25 mouse cellular contexts compared by ENCODE assay signal in genomic region chr3:79371506-79372195, GRCm38 (mm10). TPM values are rescaled to one million over a fixed set of nuclear protein-coding genes. Genes with fewer than 3 reads are reported as not detected.
DNase-seq lines count a peak whose midpoint lies in the region; ATAC-seq and TF ChIP-seq lines count a peak whose summit lies in the region.
"Had no signal": no experiment of that assay in that cellular context is flagged by ENCODE, and none has a peak within 500 bp of the region (broad histone marks: within the 10 kb centered on the region; RNA-seq: fewer than 3 reads in every experiment).

No protein-coding gene starts in this region.

- 0 out of 2 replicates have a peak, but pooled peaks have one; percentile 46 for ATAC-seq in lung, postnatal 0 days
- ATAC-seq: CD4-positive, CD25-positive, alpha-beta regulatory T cell, adult 4 months; forebrain, embryonic 16.5 days had no signal

- H3K9me3 ChIP-seq in lung, postnatal 0 days (ENCODE audit: low read length), result no peaks in the 10 kb centered on the region
- H3K9me3 ChIP-seq: embryonic facial prominence, embryonic 13.5 days; forebrain, embryonic 12.5 days; G1E; heart, embryonic 12.5 days; hindbrain, embryonic 12.5 days had no signal

- no peak overlapping the region for H3K4me2 ChIP-seq in lung, postnatal 0 days (replicated peaks; ENCODE audit: low read depth, low read length)
- H3K4me2 ChIP-seq: embryonic facial prominence, embryonic 13.5 days; forebrain, embryonic 12.5 days; heart, embryonic 12.5 days; hindbrain, embryonic 12.5 days had no signal

- H3K27ac ChIP-seq in lung, postnatal 0 days (ENCODE audit: low read length), result no peak overlapping the region
- H3K27ac ChIP-seq: embryonic facial prominence, embryonic 13.5 days; forebrain, embryonic 12.5 days; hindbrain, embryonic 12.5 days had no signal

- H3K27me3 ChIP-seq in lung, postnatal 0 days (replicated peaks; ENCODE audit: insufficient read depth, low read length), result no peaks in the 10 kb centered on the region
- H3K27me3 ChIP-seq: embryonic facial prominence, embryonic 13.5 days; forebrain, embryonic 12.5 days; heart, embryonic 12.5 days; hindbrain, embryonic 12.5 days had no signal

- no peak for TF ChIP-seq CTCF in lung, postnatal 0 days (IDR thresholded peaks at IDR 0.05)

- no peak overlapping the region for H3K9ac ChIP-seq in lung, postnatal 0 days (replicated peaks; ENCODE audit: low read depth)
- H3K9ac ChIP-seq: embryonic facial prominence, embryonic 13.5 days; forebrain, embryonic 12.5 days; heart, embryonic 12.5 days; hindbrain, embryonic 12.5 days had no signal

- 54% methylated on average over 7 of the region's 7 CpGs for whole genome bisulfite sequencing in lung, postnatal 0 days

- no peaks in the 10 kb centered on the region for H3K36me3 ChIP-seq in lung, postnatal 0 days (ENCODE audit: insufficient read depth, low read length)
- H3K36me3 ChIP-seq: embryonic facial prominence, embryonic 13.5 days; forebrain, embryonic 12.5 days; G1E; heart, embryonic 12.5 days; hindbrain, embryonic 12.5 days had no signal

- no peak for TF ChIP-seq EP300 in lung, postnatal 0 days (IDR thresholded peaks at IDR 0.05)

- DNase-seq in heart, adult 11 months, result peak; percentile 49
- DNase-seq in heart, postnatal 36 days, result no peak
- DNase-seq in lung, postnatal 0 days (ENCODE audit: low spot score), result peak; percentile 67
- DNase-seq in lung, postnatal 14 days, result no peak
- DNase-seq in lung, postnatal 25 days (ENCODE audit: low spot score), result peak; percentile 6
- no peak for DNase-seq in layer of hippocampus, postnatal 14 days (ENCODE audit: low spot score in 2 of 2)
- no peak for DNase-seq in left cerebral cortex, postnatal 25 days (ENCODE audit: low spot score in 2 of 2)
- DNase-seq: adrenal gland, postnatal 10 days; B cell, adult 2 months; cerebellum, adult 18-20 months; cerebellum, adult 9-11 months; cerebellum, postnatal 36 days; gastrocnemius, postnatal 10 days had no signal

- no peaks in the 10 kb centered on the region for H3K4me1 ChIP-seq in lung, postnatal 0 days (ENCODE audit: insufficient read depth, low read depth, low read length)
- H3K4me1 ChIP-seq: forebrain, embryonic 12.5 days; hindbrain, embryonic 12.5 days had no signal

- intact Hi-C loops in heart, postnatal 36 days (cut with DNase I), result no loop called here
- intact Hi-C loops in left cerebral cortex, postnatal 25 days (cut with DNase I), result no loop called here

- H3K4me3 ChIP-seq in lung, postnatal 0 days (ENCODE audit: low read depth, low read length), result no peak overlapping the region
- H3K4me3 ChIP-seq: embryonic facial prominence, embryonic 13.5 days; forebrain, embryonic 12.5 days; heart, embryonic 12.5 days; hindbrain, embryonic 12.5 days had no signal

RNA-seq across cellular contexts. Expression of gene Gm17359, which starts 35.2 kb away (rescaled TPM):
- not detected for total RNA-seq in heart, postnatal 36 days (2021)
- polyA plus RNA-seq in lung, postnatal 0 days (2015; fragmentation: Nextera tagmentation; extraction: Ambion mirVana), result not detected in 2 replicates
- not detected for total RNA-seq in layer of hippocampus, postnatal 14 days (2021)
- not detected for total RNA-seq in left cerebral cortex, postnatal 25 days (2021)
- total RNA-seq: adrenal gland, postnatal 10 days; G1E; gastrocnemius, postnatal 10 days; gastrocnemius, postnatal 4 days; heart, adult 8-10 months; heart, postnatal 25 days had no signal
- polyA plus RNA-seq: CD4-positive, CD25-positive, alpha-beta regulatory T cell, adult 4 months; embryonic facial prominence, embryonic 13.5 days; forebrain, embryonic 12.5 days; forebrain, embryonic 16.5 days; frontal cortex, adult 2 months; G1E; heart, embryonic 12.5 days; heart, embryonic 16.5 days had no signal

Comparison
In these comparisons a context has a peak if more than half of its experiments do, and no peak if none do; other contexts are left out.
1. DNase-seq: peak in heart, adult 11 months (single experiment), lung, postnatal 0 days (single experiment) and lung, postnatal 25 days (single experiment); none in heart, postnatal 36 days (0 of 2), lung, postnatal 14 days (single experiment), layer of hippocampus, postnatal 14 days (0 of 2) and left cerebral cortex, postnatal 25 days (0 of 2).